Mouse (Mus musculus) layer of hippocampus, adult 9-10 months (tissue): ENCODE data around the gene Fas.

Experiments
- DNase-seq: peaks from one replicate; pipeline ENCODE4 v3.0.0; 2022; ENCODE audit warnings: low spot score

Gene Fas

GRCm38 (mm10) chr19:34369551-34369950 is 79.1 kb downstream of the Fas start:
- no peak for DNase-seq

- no peak for DNase-seq
Observed at GRCm38 (mm10) chr19:34370397-34370796, 79.9 kb downstream of the Fas start.
